Mouse (Mus musculus) CH12.LX (cell line): ENCODE results near the gene Bag2. TPM values are rescaled to one million over a fixed set of nuclear protein-coding genes. Genes with fewer than 3 reads are reported as not detected.

Experiments
- DNase-seq: peaks from one replicate; pipeline ENCODE4 v3.0.0-alpha.2; 2013; ENCODE audit errors: extremely low read depth
- H3K27ac ChIP-seq: 2 replicates; pipeline ENCODE4 v1.5.1; 2012; ENCODE audit warnings: low read depth, mild to moderate bottlenecking, control low read depth, moderate library complexity; ENCODE audit not compliant: insufficient read depth
- H3K27me3 ChIP-seq: replicated peaks from 2 replicates; pipeline ENCODE3; 2012; ENCODE audit warnings: inconsistent platforms
- H3K36me3 ChIP-seq, 2 experiments: replicated peaks in 1 of 2; 2 replicates each; pipeline versions ENCODE3 to v1.6.1; 2012; ENCODE audit warnings: inconsistent platforms in 1 of 2, low read length in 1 of 2, mild to moderate bottlenecking in 1 of 2, mixed read lengths in 1 of 2, moderate library complexity in 1 of 2; ENCODE audit not compliant: control insufficient read depth in 1 of 2, insufficient read depth in 1 of 2
- H3K4me1 ChIP-seq, 2 experiments: 2 replicates each; pipeline ENCODE4 v1.6.1; 2012; ENCODE audit warnings: inconsistent platforms in 1 of 2, moderate library complexity in 1 of 2; ENCODE audit not compliant: insufficient read depth in 2 of 2, control insufficient read depth in 1 of 2
- H3K4me2 ChIP-seq: 2 replicates; pipeline ENCODE4 v1.6.1; 2012; ENCODE audit warnings: low read depth, mild to moderate bottlenecking, control low read depth; ENCODE audit not compliant: poor library complexity, insufficient read depth, severe bottlenecking
- H3K4me3 ChIP-seq, 3 experiments: fragments of 150-350 bp in 1 of 3; sonication (generic) in 1 of 3; replicated peaks in 1 of 3; 2 replicates each; pipeline versions ENCODE3 to v1.5.1; 2011 to 2012; ENCODE audit warnings: low read depth in 2 of 3, low read length in 2 of 3, mild to moderate bottlenecking in 2 of 3, moderate library complexity in 2 of 3, control low read depth in 1 of 3, improper control_type of control experiment in 1 of 3, inconsistent platforms in 1 of 3, mixed read lengths in 1 of 3; ENCODE audit not compliant: poor library complexity in 1 of 3
- H3K79me2 ChIP-seq: replicated peaks from 2 replicates; pipeline ENCODE4 v1.6.1; 2012; ENCODE audit warnings: mild to moderate bottlenecking, moderate library complexity; ENCODE audit not compliant: control insufficient read depth, poor library complexity, insufficient read depth, severe bottlenecking; ENCODE audit errors: extremely low read depth
- H3K9ac ChIP-seq: 2 replicates; pipeline ENCODE4 v1.6.1; 2012; ENCODE audit warnings: low read depth, mild to moderate bottlenecking, control low read depth, moderate library complexity; ENCODE audit not compliant: insufficient read depth
- H3K9me3 ChIP-seq: replicated peaks from 2 replicates; pipeline ENCODE3; 2012; ENCODE audit warnings: low read length, inconsistent platforms, mixed read lengths
- CHD1 ChIP-seq: IDR thresholded peaks from 2 replicates; pipeline ENCODE4 v1.6.1; 2012; ENCODE audit warnings: low read depth, low read length, improper control_type of control experiment, inconsistent platforms
- E2F4 ChIP-seq: IDR thresholded peaks from 2 replicates; pipeline ENCODE4 v1.6.1; 2011; ENCODE audit warnings: low read depth, low read length, improper control_type of control experiment; ENCODE audit not compliant: insufficient replicate concordance
- ELF1 ChIP-seq: IDR thresholded peaks from 2 replicates; pipeline ENCODE4 v1.6.1; 2014; ENCODE audit warnings: low read depth, mild to moderate bottlenecking, inconsistent platforms, low read length, improper control_type of control experiment
- ETS1 ChIP-seq: conservative IDR thresholded peaks from 2 replicates; pipeline ENCODE4 v1.6.1; 2012; ENCODE audit warnings: low read depth, mild to moderate bottlenecking, inconsistent platforms, low read length, improper control_type of control experiment, moderate library complexity
- GABPA ChIP-seq: IDR thresholded peaks from 2 replicates; pipeline ENCODE4 v1.6.1; 2012; ENCODE audit warnings: low read depth, low read length, improper control_type of control experiment, inconsistent platforms; ENCODE audit not compliant: insufficient replicate concordance
- IRF4 ChIP-seq: IDR thresholded peaks from 2 replicates; pipeline ENCODE4 v1.6.1; 2014; ENCODE audit warnings: low read depth, mild to moderate bottlenecking, inconsistent platforms, low read length, improper control_type of control experiment
- JUN ChIP-seq: IDR thresholded peaks from 2 replicates; pipeline ENCODE4 v1.6.1; 2011; ENCODE audit warnings: low read depth, mild to moderate bottlenecking, low read length, improper control_type of control experiment, moderate library complexity; ENCODE audit not compliant: insufficient read depth
- KAT2A ChIP-seq: IDR thresholded peaks from 2 replicates; pipeline ENCODE4 v1.6.1; 2012; ENCODE audit warnings: low read length, improper control_type of control experiment, inconsistent platforms; ENCODE audit not compliant: insufficient replicate concordance
- MAFK ChIP-seq: IDR thresholded peaks from 2 replicates; pipeline ENCODE4 v1.6.1; 2011; ENCODE audit warnings: low read length, improper control_type of control experiment; ENCODE audit not compliant: insufficient replicate concordance
- MAX ChIP-seq: IDR thresholded peaks from 2 replicates; pipeline ENCODE4 v1.6.1; 2011; ENCODE audit warnings: low read length, improper control_type of control experiment
- MEF2A ChIP-seq: IDR thresholded peaks from 2 replicates; pipeline ENCODE4 v1.6.1; 2014; ENCODE audit warnings: low read depth, mild to moderate bottlenecking, inconsistent platforms, low read length, improper control_type of control experiment, borderline replicate concordance
- MXI1 ChIP-seq: IDR thresholded peaks from 2 replicates; pipeline ENCODE4 v1.6.1; 2011; ENCODE audit warnings: mild to moderate bottlenecking, low read depth, low read length, improper control_type of control experiment
- MYC ChIP-seq: IDR thresholded peaks from 2 replicates; pipeline ENCODE4 v1.6.1; 2011; ENCODE audit warnings: low read depth, mild to moderate bottlenecking, improper control_type of control experiment, low read length
- PAX5 ChIP-seq: IDR thresholded peaks from 2 replicates; pipeline ENCODE4 v1.6.1; 2012; ENCODE audit warnings: low read length, inconsistent platforms, mixed read lengths
- ZC3H11A ChIP-seq: IDR thresholded peaks from 2 replicates; pipeline ENCODE4 v1.6.1; 2012; ENCODE audit warnings: low read depth, mild to moderate bottlenecking, inconsistent platforms, low read length, improper control_type of control experiment
- ZKSCAN1 ChIP-seq: IDR thresholded peaks from 2 replicates; pipeline ENCODE4 v1.6.1; 2012; ENCODE audit warnings: low read depth, inconsistent platforms, low read length, improper control_type of control experiment, borderline replicate concordance
- dilution Hi-C: fragments of 300-500 bp; cut with MboI; formaldehyde crosslinking; loops from 2 replicates; pipeline ENCODE4 v1.14.3; 2020; ENCODE audit warnings: low sequenced_read_pairs; ENCODE audit not compliant: extremely low pct_unique_long_range_greater_than_20kb, extremely low pct_ligation_motif_present
- in situ Hi-C: fragments of 300-500 bp; cut with MboI; formaldehyde crosslinking; loops from 3 replicates; pipeline ENCODE4 v1.14.3; 2019; ENCODE audit warnings: low sequenced_read_pairs, low pct_ligation_motif_present, low pct_unique_long_range_greater_than_20kb, mixed read lengths
- polyA plus RNA-seq: library from polyadenylated mRNA; unstranded; fragments of >175 nt; gene quantifications from 2 replicates; pipeline ENCODE4 v1.2.1, GENCODE M21; 2012; ENCODE audit warnings: low read depth; ENCODE audit not compliant: insufficient read length
- total RNA-seq, 2 experiments: library from RNA; depleted of rRNA; stranded (reverse); fragments of 300-350 nt in 1 of 2; fragments of >200 nt in 1 of 2; gene quantifications; 2 replicates each; pipeline ENCODE4 v1.2.3; 2012 to 2014

The Bag2 gene
- total and polyA plus RNA-seq, 3 experiments: 51.1 to 73.5 (median 62.1) TPM

- no peak overlapping the region for H3K4me3 ChIP-seq
- peaks cover 6 to 37% of the 10 kb centered on the region in 2 experiments for H3K36me3 ChIP-seq
- dilution Hi-C loops (no loop called here), in situ Hi-C loops (no loop called here)
- no peak overlapping the region for H3K9ac ChIP-seq
- no peak overlapping the region for H3K27ac ChIP-seq
- no peaks in the 10 kb centered on the region for H3K9me3 ChIP-seq
- H3K4me1 ChIP-seq: peaks cover 0 to 15% of the 10 kb centered on the region in 2 experiments; a peak in 2 of 4 replicates
- no peaks in the 10 kb centered on the region for H3K79me2 ChIP-seq
- no peaks in the 10 kb centered on the region for H3K27me3 ChIP-seq
- no peak overlapping the region for H3K4me2 ChIP-seq
- TF ChIP-seq GABPA: no peak
- TF ChIP-seq MAX: no peak
- TF ChIP-seq CHD1: no peak
- TF ChIP-seq ETS1: no peak
- TF ChIP-seq E2F4: no peak
- TF ChIP-seq ELF1: no peak
- TF ChIP-seq, all 38 proteins: peak for 0
- no peak for DNase-seq
Observed at GRCm38 (mm10) chr1:33788072-33788471, 30.5 kb upstream of the Bag2 start.

- Histone ChIP-seq H3K36me3 (peaks cover 12 to 41% of the 10 kb centered on the region in 2 experiments), H3K4me1 (peaks cover 0 to 15% of the 10 kb centered on the region in 2 experiments; a peak in 2 of 4 replicates), H3K4me2 (no peak overlapping the region), H3K9ac (no peak overlapping the region), H3K9me3 (no peaks in the 10 kb centered on the region), H3K27ac (no peak overlapping the region), H3K27me3 (no peaks in the 10 kb centered on the region), H3K79me2 (no peaks in the 10 kb centered on the region), H3K4me3 (no peak overlapping the region)
- dilution Hi-C loops (no loop called here), in situ Hi-C loops (no loop called here)
- no peak for TF ChIP-seq JUN
- no peak for TF ChIP-seq GABPA
- TF ChIP-seq KAT2A: no peak
- no peak for TF ChIP-seq MYC
- no peak for TF ChIP-seq ZKSCAN1
- TF ChIP-seq ZC3H11A: no peak
- no peak for TF ChIP-seq IRF4
- no peak for TF ChIP-seq CHD1
- no peak for TF ChIP-seq MAFK
- no peak for TF ChIP-seq MEF2A
- no peak for TF ChIP-seq PAX5
- TF ChIP-seq MXI1: no peak
- no peak for DNase-seq
Observed at GRCm38 (mm10) chr1:33784561-33784960, 27.0 kb upstream of the Bag2 start.
